Mouse (Mus musculus): ENCODE measurements around the gene Jak3. TPM values are rescaled to one million over a fixed set of nuclear protein-coding genes. Genes with fewer than 3 reads are reported as not detected.

Gene Jak3
- 0.06 TPM for polyA plus RNA-seq (2014; fragmentation: Illumina TruSeq; extraction: RNeasy Lipid Tissue Mini Kit (QIAGEN cat#74804); ENCODE audit: low read depth, low replicate concordance)

DNA sequence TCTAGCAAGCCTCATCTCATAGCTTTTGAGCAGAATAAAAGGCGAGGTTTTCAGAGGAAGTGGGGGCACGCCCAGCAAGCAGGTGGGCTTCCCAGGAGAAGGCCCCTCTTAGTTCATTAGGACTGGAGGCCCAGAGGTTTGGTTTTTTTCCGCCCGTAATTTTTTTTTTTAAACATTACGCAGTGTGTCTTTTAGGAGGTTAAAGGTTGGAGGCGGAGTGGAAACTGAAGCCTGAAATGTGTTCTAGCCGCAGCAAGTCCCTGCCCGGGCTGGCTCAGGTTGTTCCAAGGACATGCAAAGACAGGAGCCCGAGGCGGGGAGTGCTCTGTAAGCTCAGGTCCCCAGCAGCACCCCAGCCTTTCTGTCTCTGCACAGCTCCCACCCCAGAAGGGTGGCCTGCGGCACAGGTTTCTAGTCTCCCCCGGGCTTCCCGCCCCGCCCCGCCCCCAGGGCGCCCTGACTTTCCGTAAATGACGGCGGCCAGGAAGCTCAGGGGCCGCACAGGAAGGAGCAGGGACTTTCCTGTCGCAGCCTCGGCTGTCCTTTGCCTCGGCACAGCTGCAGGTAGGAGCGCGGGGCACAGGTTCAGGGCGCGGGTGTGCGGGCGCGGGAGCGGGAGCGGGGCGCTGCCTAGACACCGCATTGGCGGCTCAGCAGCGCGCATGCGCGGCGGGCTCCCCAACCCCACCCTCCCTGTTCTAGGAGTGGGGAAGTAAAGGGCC lies at the start of gene Jak3:
Gene Jak3, plus strand, starts transcription at position 277 of the 722 bp plus-strand sequence.

GRCm38 (mm10) chr8:71671549-71671965 lies 4.5 kb upstream of the Jak3 start, which contains the start of gene Unc13a:
Unc13a (minus strand) TSS chr8:71671757.

DNA sequence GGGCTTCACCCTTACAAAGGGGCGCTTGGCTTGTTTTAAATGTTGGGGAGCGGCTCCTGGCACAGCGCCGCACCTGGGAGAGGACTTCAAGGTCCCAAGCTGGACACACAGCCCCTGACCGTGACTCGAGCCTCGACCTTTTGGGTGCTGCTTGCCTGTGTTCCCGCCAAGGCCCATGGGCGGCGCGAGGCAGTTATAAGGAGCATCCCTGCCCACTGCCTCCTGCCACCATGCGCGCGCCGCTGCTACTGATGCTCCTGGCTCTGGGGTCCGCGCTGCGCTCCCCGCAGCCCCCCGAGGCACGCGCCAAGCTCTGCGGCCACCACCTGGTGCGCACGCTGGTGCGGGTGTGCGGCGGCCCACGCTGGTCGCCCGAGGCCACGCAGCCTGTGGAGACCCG lies 12.9 kb downstream of the Jak3 start, which contains the start of gene Insl3:
Gene Insl3, plus strand, starts transcription at position 187 of the 400 bp plus-strand sequence.

DNA sequence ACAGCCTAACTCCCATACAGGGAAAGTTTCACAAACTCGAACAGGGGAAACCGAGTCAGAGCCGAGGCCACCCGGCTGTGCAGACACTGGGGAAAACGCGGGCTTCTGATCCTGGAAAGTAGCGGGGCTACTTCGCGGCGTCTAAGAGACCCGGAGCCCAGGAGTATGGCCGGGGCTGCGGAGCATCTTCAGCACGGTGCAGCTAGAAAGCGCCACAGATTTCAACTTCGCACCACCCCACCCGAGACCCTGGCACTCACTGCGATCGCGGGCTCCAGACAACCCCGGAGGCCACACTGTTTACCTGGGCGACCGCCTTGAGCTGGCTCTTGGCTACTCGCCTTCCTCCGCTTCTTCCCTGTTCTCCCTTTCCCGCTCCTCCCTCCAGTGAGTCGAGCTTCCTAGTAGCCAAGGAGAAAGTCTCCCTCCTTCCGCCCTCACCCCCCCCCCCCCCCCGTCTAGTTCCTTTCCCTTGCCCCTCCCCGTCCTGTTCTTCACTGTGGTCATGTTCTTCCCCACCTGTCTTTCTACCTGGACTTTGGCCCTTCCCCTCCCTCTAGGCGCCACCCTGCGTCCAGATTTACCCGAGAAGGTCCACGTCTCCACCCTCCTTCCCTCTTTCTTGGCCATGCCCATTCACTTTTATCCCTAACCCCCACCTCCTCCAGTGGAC lies 25.5 kb downstream of the Jak3 start, which contains the start of gene B3gnt3:
Gene B3gnt3, minus strand, starts transcription at position 376 of the 673 bp plus-strand sequence.

DNA sequence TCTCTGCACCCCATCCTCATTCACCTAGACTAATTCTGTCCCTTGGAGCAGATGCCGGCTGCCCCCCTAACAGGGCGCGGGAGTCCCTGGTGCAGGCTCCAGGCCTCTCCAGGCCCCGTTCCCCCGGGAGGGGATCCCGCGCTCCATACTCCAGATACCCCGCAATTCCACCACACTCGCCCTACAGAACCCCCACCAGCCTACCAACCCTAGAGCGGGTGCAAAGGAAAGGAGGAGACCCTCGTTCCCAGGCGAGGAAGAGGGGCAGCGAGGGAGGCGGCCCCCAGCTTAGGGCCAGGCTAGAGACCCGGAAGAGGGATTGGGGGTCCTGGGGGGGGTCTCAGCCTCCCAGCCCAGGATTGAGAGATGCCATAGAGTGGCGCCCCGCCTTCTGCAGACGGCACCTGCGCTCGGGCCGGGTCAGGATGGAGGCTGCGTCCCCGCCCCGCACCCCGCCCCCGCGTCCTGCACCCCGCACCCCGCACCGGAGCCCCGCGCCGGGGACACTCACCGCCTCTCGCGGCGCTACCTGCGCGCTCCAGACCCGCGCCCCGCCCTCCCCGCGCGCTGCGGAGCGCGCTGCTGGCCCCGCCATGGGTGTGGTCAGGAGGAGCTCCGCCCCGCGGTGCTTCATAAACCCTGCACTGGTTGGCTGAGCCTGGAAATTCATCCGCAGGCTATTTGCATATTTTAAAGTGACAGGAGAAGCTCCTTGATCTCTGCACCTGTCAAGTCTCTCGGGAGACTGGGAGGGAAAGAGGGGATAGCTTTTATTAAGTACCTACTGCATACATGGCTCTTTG lies 49.2 kb downstream of the Jak3 start, which contains the start of gene Fcho1:
Gene Fcho1, minus strand, starts transcription at position 595 of the 803 bp plus-strand sequence.

Other genes starting within 250 kb of the Jak3 start
- 2.9 TPM for gene Abhd8, start 212.6 kb upstream of the Jak3 start, polyA plus RNA-seq (2014; fragmentation: Illumina TruSeq; extraction: RNeasy Lipid Tissue Mini Kit (QIAGEN cat#74804); ENCODE audit: low read depth, low replicate concordance)
- gene Mrpl34, start 211.3 kb upstream of the Jak3 start, polyA plus RNA-seq (2014; fragmentation: Illumina TruSeq; extraction: RNeasy Lipid Tissue Mini Kit (QIAGEN cat#74804); ENCODE audit: low read depth, low replicate concordance): 2.6 TPM
- 12.2 TPM for gene Dda1, start 207.1 kb upstream of the Jak3 start, polyA plus RNA-seq (2014; fragmentation: Illumina TruSeq; extraction: RNeasy Lipid Tissue Mini Kit (QIAGEN cat#74804); ENCODE audit: low read depth, low replicate concordance)
- gene Ano8, start 190.3 kb upstream of the Jak3 start, polyA plus RNA-seq (2014; fragmentation: Illumina TruSeq; extraction: RNeasy Lipid Tissue Mini Kit (QIAGEN cat#74804); ENCODE audit: low read depth, low replicate concordance): 0.07 TPM
- 0.59 TPM for gene Gtpbp3, start 188.2 kb upstream of the Jak3 start, polyA plus RNA-seq (2014; fragmentation: Illumina TruSeq; extraction: RNeasy Lipid Tissue Mini Kit (QIAGEN cat#74804); ENCODE audit: low read depth, low replicate concordance)
- not detected for gene Plvap, start 164.5 kb upstream of the Jak3 start, polyA plus RNA-seq (2014; fragmentation: Illumina TruSeq; extraction: RNeasy Lipid Tissue Mini Kit (QIAGEN cat#74804); ENCODE audit: low read depth, low replicate concordance)
- gene Ccdc194, start 150.6 kb upstream of the Jak3 start, polyA plus RNA-seq (2014; fragmentation: Illumina TruSeq; extraction: RNeasy Lipid Tissue Mini Kit (QIAGEN cat#74804); ENCODE audit: low read depth, low replicate concordance): not detected
- 0.88 TPM for gene Bst2, start 138.8 kb upstream of the Jak3 start, polyA plus RNA-seq (2014; fragmentation: Illumina TruSeq; extraction: RNeasy Lipid Tissue Mini Kit (QIAGEN cat#74804); ENCODE audit: low read depth, low replicate concordance)
- gene Mvb12a, start 133.4 kb upstream of the Jak3 start, polyA plus RNA-seq (2014; fragmentation: Illumina TruSeq; extraction: RNeasy Lipid Tissue Mini Kit (QIAGEN cat#74804); ENCODE audit: low read depth, low replicate concordance): 1.1 TPM
- gene Tmem221, start 117.4 kb upstream of the Jak3 start, polyA plus RNA-seq (2014; fragmentation: Illumina TruSeq; extraction: RNeasy Lipid Tissue Mini Kit (QIAGEN cat#74804); ENCODE audit: low read depth, low replicate concordance): 0.34 TPM
- gene Nxnl1, start 109.7 kb upstream of the Jak3 start, polyA plus RNA-seq (2014; fragmentation: Illumina TruSeq; extraction: RNeasy Lipid Tissue Mini Kit (QIAGEN cat#74804); ENCODE audit: low read depth, low replicate concordance): 0.38 TPM
- 2.4 TPM for gene Slc27a1, start 107.4 kb upstream of the Jak3 start, polyA plus RNA-seq (2014; fragmentation: Illumina TruSeq; extraction: RNeasy Lipid Tissue Mini Kit (QIAGEN cat#74804); ENCODE audit: low read depth, low replicate concordance)
- gene Pgls, start 84.1 kb upstream of the Jak3 start, polyA plus RNA-seq (2014; fragmentation: Illumina TruSeq; extraction: RNeasy Lipid Tissue Mini Kit (QIAGEN cat#74804); ENCODE audit: low read depth, low replicate concordance): 0.36 TPM
- gene Fam129c, start 78.6 kb upstream of the Jak3 start, polyA plus RNA-seq (2014; fragmentation: Illumina TruSeq; extraction: RNeasy Lipid Tissue Mini Kit (QIAGEN cat#74804); ENCODE audit: low read depth, low replicate concordance): 1.4 TPM
- 17.1 TPM for gene Colgalt1, start 65.3 kb upstream of the Jak3 start, polyA plus RNA-seq (2014; fragmentation: Illumina TruSeq; extraction: RNeasy Lipid Tissue Mini Kit (QIAGEN cat#74804); ENCODE audit: low read depth, low replicate concordance)
- gene Unc13a, start 4.5 kb upstream of the Jak3 start, polyA plus RNA-seq (2014; fragmentation: Illumina TruSeq; extraction: RNeasy Lipid Tissue Mini Kit (QIAGEN cat#74804); ENCODE audit: low read depth, low replicate concordance): 0.04 TPM
- gene Insl3, start 12.9 kb downstream of the Jak3 start, polyA plus RNA-seq (2014; fragmentation: Illumina TruSeq; extraction: RNeasy Lipid Tissue Mini Kit (QIAGEN cat#74804); ENCODE audit: low read depth, low replicate concordance): 108 TPM
- gene B3gnt3, start 25.5 kb downstream of the Jak3 start, polyA plus RNA-seq (2014; fragmentation: Illumina TruSeq; extraction: RNeasy Lipid Tissue Mini Kit (QIAGEN cat#74804); ENCODE audit: low read depth, low replicate concordance): 0.13 TPM
- not detected for gene Fcho1, start 49.4 kb downstream of the Jak3 start, polyA plus RNA-seq (2014; fragmentation: Illumina TruSeq; extraction: RNeasy Lipid Tissue Mini Kit (QIAGEN cat#74804); ENCODE audit: low read depth, low replicate concordance)
- gene Zfp709, start 205.7 kb downstream of the Jak3 start, polyA plus RNA-seq (2014; fragmentation: Illumina TruSeq; extraction: RNeasy Lipid Tissue Mini Kit (QIAGEN cat#74804); ENCODE audit: low read depth, low replicate concordance): 5.6 TPM
- gene Zfp882, start 232.3 kb downstream of the Jak3 start, polyA plus RNA-seq (2014; fragmentation: Illumina TruSeq; extraction: RNeasy Lipid Tissue Mini Kit (QIAGEN cat#74804); ENCODE audit: low read depth, low replicate concordance): 2.9 TPM
- gene Zfp617, start 232.3 kb downstream of the Jak3 start, polyA plus RNA-seq (2014; fragmentation: Illumina TruSeq; extraction: RNeasy Lipid Tissue Mini Kit (QIAGEN cat#74804); ENCODE audit: low read depth, low replicate concordance): 34.1 TPM